Mouse (Mus musculus) kidney, embryonic 15.5 days (tissue): ENCODE data around the gene Pkp3. TPM values are rescaled to one million over a fixed set of nuclear protein-coding genes. Genes with fewer than 3 reads are reported as not detected.

Experiments used
- ATAC-seq: fragments of 200-750 bp; cut with Nextera tagmentation; replicated peaks from 2 replicates; pipeline ENCODE4 v1.8.0; 2017; ENCODE audit warnings: moderate TSS enrichment; ENCODE audit not compliant: low FRiP score
- H3K27ac ChIP-seq: fragments of 300-500 bp; sonication (generic); 2 replicates; pipeline ENCODE4 v1.5.1; 2015; ENCODE audit warnings: mild to moderate bottlenecking, inconsistent platforms
- H3K27me3 ChIP-seq: fragments of 300-500 bp; sonication (generic); 2 replicates; pipeline ENCODE4 v1.6.1; 2015; ENCODE audit warnings: inconsistent platforms
- H3K36me3 ChIP-seq: fragments of 300-500 bp; sonication (generic); 2 replicates; pipeline ENCODE4 v1.6.1; 2015; ENCODE audit warnings: inconsistent platforms
- H3K4me1 ChIP-seq: fragments of 300-500 bp; sonication (generic); 2 replicates; pipeline ENCODE4 v1.6.1; 2015; ENCODE audit warnings: inconsistent platforms
- H3K4me2 ChIP-seq: fragments of 300-500 bp; sonication (generic); 2 replicates; pipeline ENCODE4 v1.6.1; 2015; ENCODE audit warnings: moderate library complexity, mild to moderate bottlenecking, inconsistent platforms
- H3K4me3 ChIP-seq: fragments of 300-500 bp; sonication (generic); replicated peaks from 2 replicates; pipeline ENCODE4 v1.5.1; 2015; ENCODE audit warnings: mild to moderate bottlenecking, inconsistent platforms
- H3K9ac ChIP-seq: fragments of 300-500 bp; sonication (generic); 2 replicates; pipeline ENCODE4 v1.6.1; 2015; ENCODE audit warnings: mild to moderate bottlenecking, inconsistent platforms
- H3K9me3 ChIP-seq: fragments of 300-500 bp; sonication (generic); replicated peaks from 2 replicates; pipeline ENCODE4 v1.6.1; 2016; ENCODE audit warnings: inconsistent platforms
- whole genome bisulfite sequencing: fragments of 180-500 bp; shearing (Covaris S2); methylation state at CpG from one replicate; pipeline ENCODE4 v1.1.7; 2015; ENCODE audit warnings: mixed read lengths; 5-methylcytosine and 5-hydroxymethylcytosine counted together
- polyA plus RNA-seq: library from polyadenylated mRNA; unstranded; fragments of >200 nt; fragmentation: Nextera tagmentation; extraction: Ambion mirVana; gene quantifications from 2 replicates; pipeline ENCODE4 v1.2.1, GENCODE M21; 2015

Pkp3 gene
- polyA plus RNA-seq, 1 experiment from 2014 or later: 7.9 TPM

DNA sequence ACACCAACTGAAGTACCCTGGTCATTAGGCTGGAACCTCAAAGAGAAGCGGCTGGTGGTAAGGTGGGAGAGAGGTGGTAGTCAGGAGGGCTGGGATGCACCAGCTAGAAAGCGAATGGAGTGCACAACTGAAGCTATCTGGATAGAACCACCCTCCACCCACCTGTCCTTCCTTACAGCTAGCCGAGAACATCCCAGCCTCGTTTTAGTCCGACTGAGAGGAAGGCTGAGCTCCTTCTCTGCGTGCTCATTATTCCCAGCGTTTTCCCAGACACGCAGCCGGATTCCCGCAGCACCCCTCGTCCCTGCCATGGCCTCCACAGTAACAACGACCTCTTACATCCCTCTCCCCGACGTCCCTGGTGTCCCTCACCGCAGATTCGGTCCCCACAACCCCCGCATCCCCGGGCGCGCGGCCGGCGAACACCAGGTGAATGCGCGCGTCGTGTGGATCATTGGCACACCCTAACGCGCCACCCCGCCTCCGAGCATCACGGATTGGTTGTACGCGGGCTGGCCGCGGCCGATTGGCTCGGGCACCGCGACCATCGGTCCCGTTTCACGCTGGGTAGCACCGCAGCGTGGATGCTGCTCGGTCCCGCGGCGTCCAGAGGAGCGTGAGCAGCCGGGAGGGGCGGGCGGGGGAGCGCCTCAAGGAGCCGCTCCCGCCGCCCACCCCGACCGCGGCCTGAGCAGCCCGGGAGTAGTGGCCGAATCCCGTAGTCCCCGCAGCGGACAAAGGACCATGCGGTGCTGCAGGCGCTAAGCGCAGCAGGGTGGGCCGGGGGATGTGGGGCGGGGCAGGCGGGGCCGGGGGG, 17.4 kb upstream of the Pkp3 start, which contains the start of gene B4galnt4:
Gene B4galnt4, plus strand, starts transcription at position 679 of the 817 bp plus-strand sequence.
- peaks cover 9% of the 10 kb centered on the region for H3K27me3 ChIP-seq
- H3K4me2 ChIP-seq: peak within 1 kb of the TSS; percentile 98
- peaks cover 18% of the 10 kb centered on the region for H3K36me3 ChIP-seq
- H3K4me1 ChIP-seq: peaks cover 26% of the 10 kb centered on the region
- peak; percentile 96 for ATAC-seq
- H3K9me3 ChIP-seq: no peaks in the 10 kb centered on the region
- WGBS: under 1% methylated on average over 72 of the region's 72 CpGs
- peak within 1 kb of the TSS; percentile 72 for H3K9ac ChIP-seq
- H3K4me3 ChIP-seq: peak within 1 kb of the TSS; percentile 77
- H3K27ac ChIP-seq: peak within 1 kb of the TSS; percentile 42; the same call in 1 of the 2 replicates

DNA sequence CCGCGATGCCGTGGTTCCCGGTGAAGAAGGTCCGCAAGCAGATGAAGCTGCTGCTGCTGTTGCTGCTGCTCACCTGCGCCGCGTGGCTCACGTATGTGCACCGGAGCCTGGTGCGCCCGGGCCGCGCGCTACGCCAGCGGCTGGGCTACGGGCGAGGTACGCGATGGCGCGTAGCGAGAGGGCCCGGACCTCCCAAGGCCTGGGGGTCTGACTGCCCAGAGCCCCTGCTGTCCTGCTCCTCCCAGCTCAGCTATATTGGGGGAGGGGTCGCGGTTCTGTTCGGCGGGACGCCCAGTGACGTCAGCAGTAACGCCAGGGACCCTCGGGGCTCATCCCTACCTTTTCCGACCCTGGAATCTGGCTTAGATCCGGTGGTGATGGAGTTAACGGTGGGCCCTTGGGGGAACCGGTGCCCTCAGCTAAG, 16.7 kb upstream of the Pkp3 start:
- Histone ChIP-seq H3K4me3 (peak overlapping the region; percentile 77), H3K4me2 (peak overlapping the region; percentile 98), H3K27ac (peak overlapping the region; percentile 42; the same call in 1 of the 2 replicates), H3K9ac (peak overlapping the region; percentile 72), H3K36me3 (peaks cover 20% of the 10 kb centered on the region), H3K27me3 (peaks cover 9% of the 10 kb centered on the region), H3K4me1 (peaks cover 26% of the 10 kb centered on the region), H3K9me3 (no peaks in the 10 kb centered on the region)
- peak; percentile 68 for ATAC-seq
- under 1% methylated on average over 37 of the region's 37 CpGs for WGBS

DNA sequence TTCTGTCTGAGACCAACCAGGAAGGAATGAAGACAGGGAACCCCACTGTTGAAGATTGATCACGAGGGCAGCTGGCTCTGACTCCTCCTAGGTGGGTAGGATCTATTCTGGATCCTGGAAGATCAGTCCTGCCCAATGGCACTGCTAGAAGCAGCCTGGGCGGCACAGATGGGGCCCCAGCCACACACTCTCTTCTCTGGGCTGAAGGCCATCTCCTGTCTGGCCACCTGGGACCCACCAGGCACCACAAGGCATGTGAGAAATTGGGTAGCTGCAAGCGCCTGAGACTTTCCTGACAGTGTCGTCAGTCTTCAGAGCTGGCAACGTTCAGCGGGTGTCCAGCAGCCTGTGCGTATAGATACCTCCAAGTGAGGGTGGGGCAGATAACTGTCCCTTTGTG, 15.5 kb upstream of the Pkp3 start:
- Histone ChIP-seq H3K4me2 (no peak overlapping the region), H3K27me3 (peaks cover 9% of the 10 kb centered on the region), H3K36me3 (peaks cover 20% of the 10 kb centered on the region), H3K4me3 (no peak overlapping the region), H3K4me1 (peaks cover 26% of the 10 kb centered on the region), H3K27ac (no peak overlapping the region), H3K9ac (no peak overlapping the region), H3K9me3 (no peaks in the 10 kb centered on the region)
- 85% methylated on average over 7 of the region's 7 CpGs for WGBS
- no peak for ATAC-seq

DNA sequence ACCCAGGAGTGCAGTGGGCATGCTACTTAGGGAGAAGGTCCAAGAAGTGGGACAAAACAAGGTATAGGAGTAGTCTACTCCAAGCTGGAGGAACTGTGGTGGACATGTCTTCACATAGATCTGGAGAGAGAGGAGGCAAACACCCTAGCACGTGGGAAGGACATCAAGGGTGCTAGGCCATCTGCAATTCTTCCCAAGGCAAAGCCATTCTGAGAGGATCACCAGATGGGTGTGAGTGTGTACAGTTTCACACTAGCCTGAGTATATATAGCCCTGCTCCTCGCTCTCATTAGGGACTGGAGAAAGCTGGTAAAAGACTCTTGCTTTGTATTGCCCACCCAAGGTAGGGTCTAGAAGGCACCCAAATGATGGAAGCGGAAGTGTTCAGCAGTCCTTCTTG, 14.7 kb upstream of the Pkp3 start:
- Histone ChIP-seq H3K36me3 (peaks cover 26% of the 10 kb centered on the region), H3K4me2 (no peak overlapping the region), H3K9ac (no peak overlapping the region), H3K4me3 (no peak overlapping the region), H3K9me3 (no peaks in the 10 kb centered on the region), H3K27me3 (peaks cover 14% of the 10 kb centered on the region), H3K4me1 (peaks cover 26% of the 10 kb centered on the region), H3K27ac (no peak overlapping the region)
- no peak for ATAC-seq
- 82% methylated on average over 3 of the region's 3 CpGs for WGBS

DNA sequence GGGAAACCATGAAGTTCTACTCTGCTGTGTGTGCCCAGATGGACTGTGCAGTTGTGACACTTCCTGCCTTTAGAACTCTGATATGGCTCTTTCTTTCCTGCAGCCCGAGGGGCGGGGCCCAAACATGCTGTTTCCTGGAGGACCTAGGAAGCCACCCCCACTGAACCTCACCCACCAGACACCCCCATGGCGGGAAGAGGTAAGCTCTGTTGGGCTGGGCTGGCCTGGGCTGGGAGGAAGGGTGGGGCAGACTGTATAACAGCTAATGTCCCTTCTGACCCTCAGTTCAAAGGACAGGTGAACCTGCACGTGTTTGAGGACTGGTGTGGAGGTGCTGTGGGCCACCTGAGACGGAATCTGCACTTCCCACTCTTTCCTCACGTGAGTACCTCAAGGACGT, 13.8 kb upstream of the Pkp3 start:
- WGBS: 78% methylated on average over 7 of the region's 7 CpGs
- H3K4me3 ChIP-seq: no peak overlapping the region
- ATAC-seq: no peak
- H3K9ac ChIP-seq: no peak overlapping the region
- H3K27ac ChIP-seq: no peak overlapping the region
- H3K4me1 ChIP-seq: peaks cover 26% of the 10 kb centered on the region
- H3K36me3 ChIP-seq: peaks cover 26% of the 10 kb centered on the region
- H3K27me3 ChIP-seq: peaks cover 21% of the 10 kb centered on the region
- no peaks in the 10 kb centered on the region for H3K9me3 ChIP-seq
- H3K4me2 ChIP-seq: no peak overlapping the region

DNA sequence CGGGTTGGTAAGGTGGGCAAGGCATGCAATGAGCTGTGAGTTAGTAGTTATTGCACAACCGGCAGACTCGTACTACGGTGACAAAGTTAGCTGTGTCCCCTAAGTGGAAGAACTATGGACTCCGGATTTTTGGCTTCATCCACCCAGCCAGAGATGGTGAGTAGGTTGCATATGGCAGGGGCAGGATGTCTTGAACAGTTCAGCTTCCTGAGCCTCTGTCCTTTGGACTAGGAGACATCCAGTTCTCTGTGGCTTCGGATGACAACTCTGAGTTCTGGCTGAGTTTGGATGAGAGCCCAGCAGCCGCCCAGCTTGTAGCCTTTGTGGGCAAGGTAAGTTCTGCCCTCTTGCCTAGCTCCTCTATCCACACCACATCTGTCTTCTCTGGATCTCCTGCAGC, 13.4 kb upstream of the Pkp3 start:
- no peaks in the 10 kb centered on the region for H3K9me3 ChIP-seq
- peaks cover 23% of the 10 kb centered on the region for H3K27me3 ChIP-seq
- no peak overlapping the region for H3K4me3 ChIP-seq
- WGBS: 94% methylated on average over 7 of the region's 7 CpGs
- H3K9ac ChIP-seq: no peak overlapping the region
- no peak overlapping the region for H3K4me2 ChIP-seq
- H3K4me1 ChIP-seq: peaks cover 26% of the 10 kb centered on the region
- no peak overlapping the region for H3K27ac ChIP-seq
- ATAC-seq: no peak
- peaks cover 26% of the 10 kb centered on the region for H3K36me3 ChIP-seq

DNA sequence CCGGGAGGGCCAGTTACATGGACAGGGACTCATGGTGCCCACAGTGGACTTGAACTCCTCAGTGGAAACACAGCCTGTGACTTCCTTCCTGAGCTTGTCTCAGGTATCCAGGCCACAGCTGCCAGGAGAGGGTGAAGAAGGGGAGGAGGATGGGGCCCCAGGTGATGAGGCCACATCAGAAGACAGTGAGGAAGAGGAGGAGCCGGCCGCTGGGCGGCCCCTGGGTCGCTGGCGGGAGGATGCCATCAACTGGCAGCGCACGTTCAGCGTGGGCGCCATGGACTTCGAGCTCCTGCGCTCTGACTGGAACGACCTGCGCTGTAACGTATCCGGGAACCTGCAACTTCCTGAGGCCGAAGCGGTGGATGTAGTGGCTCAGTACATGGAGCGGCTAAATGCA, 9.7 kb upstream of the Pkp3 start:
- H3K9ac ChIP-seq: no peak overlapping the region
- peaks cover 26% of the 10 kb centered on the region for H3K36me3 ChIP-seq
- no peak overlapping the region for H3K27ac ChIP-seq
- H3K9me3 ChIP-seq: no peaks in the 10 kb centered on the region
- no peak overlapping the region for H3K4me2 ChIP-seq
- no peak overlapping the region for H3K4me3 ChIP-seq
- H3K4me1 ChIP-seq: peaks cover 23% of the 10 kb centered on the region
- H3K27me3 ChIP-seq: peaks cover 42% of the 10 kb centered on the region
- WGBS: 67% methylated on average over 19 of the region's 19 CpGs
- no peak for ATAC-seq

DNA sequence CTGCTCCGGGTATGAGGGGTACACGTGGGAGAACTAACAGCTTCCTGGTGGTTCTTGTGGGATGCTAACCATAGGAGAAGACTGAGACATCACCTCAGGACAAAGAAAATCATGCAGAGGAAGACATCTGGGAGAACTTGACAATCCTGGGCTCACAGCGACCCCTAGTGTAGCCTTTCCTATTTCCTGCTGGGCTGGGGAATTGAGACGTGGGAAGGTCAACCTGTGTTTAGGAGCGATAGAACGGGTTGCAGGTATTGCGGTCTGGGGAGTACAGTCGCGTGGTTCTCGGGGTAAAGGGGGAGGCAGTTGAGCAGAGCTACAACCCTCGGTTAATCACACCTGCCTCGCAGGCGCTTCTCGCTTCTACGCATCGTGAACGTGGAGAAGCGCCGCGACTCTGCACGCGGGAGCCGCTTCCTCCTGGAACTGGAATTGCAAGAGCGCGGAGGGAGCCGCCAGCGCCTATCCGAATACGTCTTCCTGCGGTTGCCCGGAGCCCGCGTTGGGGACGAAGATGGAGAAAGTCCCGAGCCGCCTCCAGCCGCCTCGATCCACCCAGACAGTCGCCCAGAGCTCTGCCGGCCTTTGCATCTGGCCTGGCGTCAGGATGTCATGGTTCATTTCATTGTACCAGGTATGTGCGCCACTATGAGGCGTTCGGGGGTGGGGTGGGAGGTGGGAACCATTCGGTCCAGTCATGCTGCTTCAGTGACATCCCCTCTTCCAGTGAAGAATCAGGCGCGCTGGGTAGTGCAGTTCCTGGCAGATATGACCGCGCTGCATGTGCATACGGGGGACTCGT, 7.8 kb upstream of the Pkp3 start:
- Histone ChIP-seq H3K36me3 (peaks cover 11% of the 10 kb centered on the region), H3K4me1 (peaks cover 20% of the 10 kb centered on the region), H3K4me2 (peak overlapping the region; percentile 93), H3K9me3 (no peaks in the 10 kb centered on the region), H3K9ac (peak overlapping the region; percentile 42), H3K4me3 (peak overlapping the region; percentile 45), H3K27ac (no peak overlapping the region), H3K27me3 (peaks cover 42% of the 10 kb centered on the region)
- ATAC-seq: peak; percentile 26
- WGBS: 1% methylated on average over 51 of the region's 51 CpGs

DNA sequence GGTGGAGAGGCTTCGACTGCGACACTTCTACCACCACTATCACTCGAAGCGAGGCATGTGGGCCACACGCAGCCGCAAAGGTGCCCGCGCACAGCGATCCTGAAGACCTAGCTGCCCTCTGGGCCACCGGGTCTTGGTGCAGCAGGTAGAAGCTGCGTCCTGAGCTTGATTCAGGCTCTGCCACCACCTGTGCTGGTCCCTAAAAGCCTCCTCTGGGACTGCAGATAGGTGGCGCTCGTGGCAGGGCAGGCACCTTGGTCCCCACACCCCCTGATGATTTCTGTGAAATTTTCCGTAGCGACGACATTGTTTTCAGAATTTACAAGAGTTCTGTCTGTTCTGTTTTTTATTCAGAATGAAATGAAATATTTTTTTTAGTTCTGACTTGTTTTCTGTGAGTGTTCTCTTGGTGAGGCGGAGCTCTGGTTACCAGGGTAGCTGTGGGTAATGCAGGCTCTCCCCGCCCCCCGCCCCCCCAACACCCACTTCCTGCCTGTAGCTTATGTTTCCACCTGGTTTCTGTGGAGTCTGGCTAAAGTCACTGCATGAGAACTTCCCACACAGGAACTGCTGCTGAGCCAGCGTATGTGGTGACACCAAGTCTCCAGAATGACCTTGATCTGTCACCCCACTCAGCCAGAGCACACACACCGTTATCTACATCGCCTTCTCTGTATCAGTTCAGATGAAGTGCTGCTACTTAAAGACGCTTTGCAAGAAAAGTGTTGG, 5.8 kb upstream of the Pkp3 start:
- Histone ChIP-seq H3K36me3 (peaks cover 6% of the 10 kb centered on the region; the same call in 1 of the 2 replicates), H3K4me1 (peaks cover 20% of the 10 kb centered on the region), H3K9me3 (no peaks in the 10 kb centered on the region), H3K27ac (no peak overlapping the region), H3K4me3 (no peak overlapping the region), H3K4me2 (peak overlapping the region; percentile 13; the same call in 1 of the 2 replicates), H3K9ac (no peak overlapping the region), H3K27me3 (peaks cover 42% of the 10 kb centered on the region)
- ATAC-seq: 0 out of 2 replicates have a peak, but pooled peaks have one; percentile 12
- WGBS: 28% methylated on average over 23 of the region's 23 CpGs

DNA sequence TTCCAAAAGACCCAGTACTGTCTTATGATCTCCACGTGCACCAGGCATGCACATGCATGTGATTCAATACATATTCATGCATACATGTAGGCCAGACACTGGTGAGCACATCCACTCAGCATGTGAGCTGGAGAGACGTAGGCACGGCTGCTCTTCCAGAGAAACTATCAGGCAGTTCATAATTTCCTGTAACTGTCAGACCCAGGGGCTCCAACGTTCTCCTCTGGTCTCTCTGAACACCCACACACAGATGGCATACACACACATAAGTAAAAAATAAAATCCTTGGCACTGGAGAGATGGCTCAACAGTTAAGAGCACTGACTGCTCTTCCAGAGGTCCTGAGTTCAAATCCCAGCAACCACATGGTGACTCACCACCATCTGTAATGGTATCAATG, 4.2 kb upstream of the Pkp3 start:
- Histone ChIP-seq H3K4me2 (no peak overlapping the region), H3K27ac (no peak overlapping the region), H3K4me1 (peaks cover 21% of the 10 kb centered on the region), H3K9ac (no peak overlapping the region), H3K27me3 (peaks cover 34% of the 10 kb centered on the region), H3K4me3 (no peak overlapping the region), H3K36me3 (no peaks in the 10 kb centered on the region), H3K9me3 (no peaks in the 10 kb centered on the region)
- 83% methylated on average over 4 of the region's 4 CpGs for WGBS
- no peak for ATAC-seq

DNA sequence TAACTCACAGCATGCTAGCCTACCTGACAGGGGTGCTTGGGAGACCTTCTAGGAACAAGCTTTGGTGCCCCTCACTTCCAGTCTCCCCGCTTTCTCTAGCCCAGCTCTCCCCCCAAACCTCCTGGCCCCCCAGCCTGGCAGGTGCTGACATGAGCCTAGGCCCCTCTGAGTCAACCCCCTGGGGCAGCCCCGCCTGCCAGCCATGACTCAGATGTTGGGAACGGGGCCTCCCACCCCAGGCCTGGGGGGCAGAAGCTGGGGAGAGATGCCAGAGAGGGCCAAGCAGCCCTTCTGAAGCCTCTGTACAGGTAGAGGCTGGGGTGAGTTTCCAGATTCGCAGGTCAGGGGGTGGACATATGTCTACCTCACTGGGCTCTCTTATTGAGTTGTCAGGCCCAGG, 858 bp downstream of the Pkp3 start:
- Histone ChIP-seq H3K4me2 (no peak overlapping the region), H3K27ac (no peak overlapping the region)

More for the DNA sequence above, 858 bp downstream of the Pkp3 start:
- no peaks in the 10 kb centered on the region for H3K36me3 ChIP-seq
- WGBS: 78% methylated on average over 4 of the region's 4 CpGs
- ATAC-seq: 0 out of 2 replicates have a peak, but pooled peaks have one; percentile 20
- no peak overlapping the region for H3K9ac ChIP-seq
- H3K9me3 ChIP-seq: no peaks in the 10 kb centered on the region
- no peak overlapping the region for H3K4me3 ChIP-seq
- H3K4me1 ChIP-seq: peaks cover 10% of the 10 kb centered on the region; the same call in 1 of the 2 replicates
- H3K27me3 ChIP-seq: peaks cover 20% of the 10 kb centered on the region; the same call in 1 of the 2 replicates
